Mouse (Mus musculus) retina, postnatal 7 days (tissue): ENCODE measurements around the gene Decr2.
"Not testable (repeated sequence)": the region's sequence is repeated elsewhere in the genome, so short reads cannot be mapped to it uniquely, and the experiment has no call there.

Source experiments
- DNase-seq: peaks from one replicate; pipeline ENCODE4 v3.0.0-alpha.2; 2012; ENCODE audit warnings: low read depth, low spot score

Decr2 gene

DNA sequence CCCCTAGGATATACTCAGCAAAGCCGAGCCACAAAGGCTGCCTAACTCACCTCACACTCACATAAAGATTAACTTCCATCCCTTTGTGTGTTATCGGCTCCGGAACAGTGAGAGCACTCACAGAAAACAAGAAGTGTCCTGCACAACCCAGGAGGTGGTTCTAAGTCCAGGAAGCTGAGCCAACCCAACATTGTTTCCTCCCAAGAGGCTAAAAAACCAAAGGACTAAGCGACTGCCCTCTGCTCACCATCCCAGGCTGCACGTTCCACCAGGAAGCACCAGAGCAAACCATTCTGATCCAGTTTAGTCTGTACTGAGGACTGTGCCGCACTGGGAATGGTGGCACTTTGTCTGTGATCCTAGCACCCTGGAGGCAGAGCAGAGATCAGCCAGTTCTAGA, 25.2 kb downstream of the Decr2 start:
- no peak for DNase-seq

DNA sequence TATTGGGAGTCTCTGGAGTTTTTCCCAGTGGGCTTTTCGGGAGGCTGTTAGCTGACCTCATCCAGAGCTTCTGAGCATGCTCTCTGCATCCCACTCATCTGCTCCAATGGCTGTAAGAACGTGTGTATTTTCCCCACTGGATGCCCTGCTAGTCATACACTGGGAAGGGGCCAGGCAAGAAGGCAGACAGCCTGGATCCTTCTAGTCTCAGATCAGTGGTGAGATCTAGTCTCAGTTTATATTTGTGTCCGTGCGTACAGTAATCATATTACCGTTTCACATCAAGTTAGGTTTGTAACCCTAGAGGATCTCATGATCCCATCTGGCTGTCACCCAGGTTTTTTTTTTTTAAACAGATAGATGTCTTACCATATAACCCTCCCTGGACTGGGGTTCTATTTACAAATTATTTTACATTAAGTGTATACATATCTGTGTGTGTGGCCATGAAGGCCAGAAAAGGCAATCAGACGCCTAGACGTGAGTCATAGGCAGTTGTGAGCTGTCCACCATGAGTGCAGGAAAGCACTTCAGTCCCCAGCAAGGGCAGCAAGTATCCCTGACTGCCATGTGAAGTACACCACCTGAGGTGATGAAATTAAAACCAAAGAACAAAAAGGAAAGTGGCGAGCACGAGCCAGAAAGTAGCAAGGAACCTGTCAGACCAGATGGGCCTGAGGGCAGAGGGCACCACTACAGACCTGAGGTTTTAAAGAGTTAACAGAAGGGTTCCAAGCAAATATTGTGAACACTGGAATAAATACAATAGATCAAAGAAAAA, 32.2 kb downstream of the Decr2 start:
- no peak for DNase-seq

DNA sequence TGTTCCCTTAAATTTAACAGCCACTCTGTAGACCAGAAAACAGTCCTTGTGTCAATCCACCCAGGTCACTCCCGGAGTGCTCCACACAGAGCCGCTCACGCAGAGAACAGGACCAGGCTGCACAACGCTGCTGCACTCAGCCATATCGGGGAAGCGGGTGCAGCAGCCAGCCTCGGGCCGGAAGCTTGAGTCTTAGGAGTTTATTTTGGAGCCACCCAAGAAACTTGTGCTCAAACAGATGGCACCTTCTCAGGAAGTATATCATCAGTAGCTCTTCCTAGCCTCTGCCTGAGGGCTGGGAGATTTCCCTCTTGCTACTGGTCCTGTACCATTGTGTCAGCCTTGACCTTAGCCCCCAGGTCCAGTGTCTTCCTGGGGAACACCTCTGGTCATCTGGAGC, 32.9 kb downstream of the Decr2 start:
- DNase-seq, result no peak

DNA sequence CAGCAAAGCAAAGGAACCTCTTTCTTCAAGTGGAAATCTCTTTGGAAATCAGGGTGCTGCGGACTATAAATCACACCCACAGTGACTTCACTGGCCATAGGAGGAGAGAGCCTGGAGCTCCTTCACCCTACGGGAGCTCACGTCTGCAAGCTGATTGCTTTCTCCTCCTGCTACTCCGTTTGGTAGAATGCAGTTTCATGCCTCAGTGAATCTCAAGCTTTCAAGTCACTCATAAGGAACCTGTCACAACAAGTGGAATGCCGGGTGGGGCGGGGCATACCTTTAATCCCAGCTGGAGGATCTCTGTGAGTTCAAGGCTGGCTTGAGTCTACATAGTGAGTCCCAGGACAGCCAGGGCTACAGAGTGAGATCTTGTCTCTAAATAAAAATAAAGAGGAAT, 35.0 kb downstream of the Decr2 start:
- DNase-seq, result no peak

DNA sequence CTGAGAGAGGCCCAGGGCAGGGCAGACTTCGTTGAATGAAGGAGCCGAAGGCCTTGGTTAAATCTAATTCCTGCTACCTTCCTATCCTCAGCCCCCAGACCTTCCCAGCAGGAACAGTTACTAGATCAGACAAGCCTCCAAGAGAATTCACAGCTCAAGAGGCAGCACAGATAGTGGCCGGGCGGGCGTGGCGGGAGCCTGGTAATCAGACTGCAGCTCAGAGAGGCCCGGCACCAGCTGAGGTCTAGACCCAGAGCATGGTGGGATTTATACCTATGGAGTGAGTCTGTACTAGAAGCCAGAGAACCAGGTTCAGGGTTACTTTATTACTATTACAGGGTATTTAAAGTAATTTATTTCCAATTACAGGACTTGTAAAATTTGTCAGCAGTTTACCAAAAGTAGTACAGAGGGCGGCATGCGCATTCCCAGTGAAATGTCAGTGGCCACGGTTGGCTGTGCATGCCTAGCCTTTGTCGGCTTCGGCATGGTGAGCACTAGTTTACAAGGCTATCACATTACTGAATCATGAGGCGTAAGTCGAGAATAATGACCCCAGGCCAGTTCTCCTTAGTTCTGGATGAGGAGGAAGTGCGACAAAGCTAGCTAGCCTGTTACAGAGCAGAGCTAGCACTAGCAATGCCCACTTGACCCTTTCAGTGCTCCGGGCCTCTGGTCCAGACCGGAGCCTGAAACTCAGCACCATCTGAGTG, 35.8 kb downstream of the Decr2 start:
- DNase-seq, result no peak

DNA sequence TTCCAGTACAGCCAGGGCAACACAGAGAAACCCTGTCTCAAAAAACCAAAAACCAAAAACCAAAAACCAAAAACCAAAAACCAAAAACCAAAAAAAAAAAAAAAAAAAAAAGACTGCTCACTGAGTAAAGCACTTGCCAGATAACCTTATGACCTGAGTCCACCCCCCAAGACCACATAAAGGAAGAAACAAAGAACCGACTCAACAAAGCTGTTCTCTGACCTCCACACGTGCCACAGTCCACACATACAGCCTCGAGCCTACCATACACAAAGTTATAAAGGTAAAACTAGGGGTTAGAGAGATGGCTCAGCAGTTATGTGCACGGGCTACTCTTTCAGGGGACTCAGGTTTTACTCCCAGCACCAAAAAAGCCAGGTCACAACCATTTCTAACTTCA, 37.4 kb downstream of the Decr2 start:
- no peak for DNase-seq

DNA sequence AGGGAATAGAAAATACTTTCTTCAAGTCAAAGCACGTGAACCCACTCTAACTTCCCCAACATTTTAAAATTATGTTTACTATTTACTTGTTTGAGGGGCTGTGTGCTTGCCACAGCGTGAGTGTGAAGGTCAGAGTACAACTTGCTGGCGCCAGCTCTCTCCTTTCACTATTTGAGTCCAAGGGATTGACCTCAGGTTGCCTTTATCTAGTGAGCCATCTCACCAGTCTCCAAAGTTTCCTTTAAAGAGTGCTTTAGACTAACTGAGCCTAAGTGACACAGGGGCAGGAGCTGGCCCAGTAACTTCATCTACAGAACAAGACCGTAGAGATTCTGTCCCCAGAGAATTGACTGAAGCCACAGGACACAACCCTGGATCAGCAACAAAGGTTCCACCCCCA, 38.1 kb downstream of the Decr2 start:
- no peak for DNase-seq

DNA sequence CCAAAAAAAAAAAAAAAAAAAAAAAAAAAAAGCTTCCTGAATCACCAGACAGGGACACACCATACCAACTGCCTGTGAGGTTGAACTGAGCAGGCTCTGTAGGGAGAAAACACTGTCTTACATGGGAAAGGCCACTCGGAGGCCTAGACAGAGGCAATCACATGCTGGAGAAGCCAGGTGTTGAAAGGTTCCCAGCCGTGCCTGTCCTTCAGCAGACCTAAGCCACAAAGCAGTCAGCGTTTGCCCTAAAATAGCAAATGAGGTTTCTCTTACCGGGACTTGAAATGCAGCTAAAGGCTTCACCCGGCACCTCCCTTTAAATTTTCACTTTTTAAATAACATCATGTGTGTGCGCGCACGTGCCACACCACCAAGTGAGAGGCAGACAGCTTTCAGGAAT, 42.0 kb downstream of the Decr2 start:
- no peak for DNase-seq

DNA sequence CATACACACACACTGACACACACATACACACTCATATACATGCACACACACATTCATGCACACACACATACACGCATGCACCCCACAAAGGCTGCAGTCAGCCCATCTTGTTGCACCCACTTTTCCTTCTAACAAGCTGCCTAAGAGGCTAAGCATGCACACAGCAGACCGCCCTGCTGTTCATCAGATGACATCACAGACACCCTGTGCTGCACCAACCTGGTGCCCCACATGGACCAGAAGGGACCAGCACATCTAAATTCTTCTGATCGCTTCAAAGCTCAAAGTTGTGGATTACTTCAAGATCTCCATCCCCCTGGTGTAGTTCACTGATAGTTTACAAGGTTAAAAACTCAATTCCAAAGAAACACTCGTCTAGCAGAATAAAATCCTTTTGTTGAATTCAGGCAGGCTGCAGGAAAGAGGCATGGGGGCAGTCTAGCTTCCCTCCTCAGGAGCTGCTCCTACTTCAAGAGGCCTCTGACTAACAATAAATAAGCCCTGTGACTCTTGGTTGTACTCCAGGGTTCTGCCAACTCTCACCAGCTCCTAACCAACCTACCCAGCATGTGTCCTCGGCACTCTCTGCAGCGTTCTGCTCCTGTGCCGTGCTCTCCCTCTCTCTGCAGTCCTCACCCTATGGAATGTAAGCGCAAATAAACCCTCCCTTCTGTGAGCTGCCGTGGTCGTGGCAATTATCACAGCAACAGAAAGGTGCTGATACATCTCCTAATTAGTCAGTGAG, 43.7 kb downstream of the Decr2 start:
- no peak for DNase-seq

DNA sequence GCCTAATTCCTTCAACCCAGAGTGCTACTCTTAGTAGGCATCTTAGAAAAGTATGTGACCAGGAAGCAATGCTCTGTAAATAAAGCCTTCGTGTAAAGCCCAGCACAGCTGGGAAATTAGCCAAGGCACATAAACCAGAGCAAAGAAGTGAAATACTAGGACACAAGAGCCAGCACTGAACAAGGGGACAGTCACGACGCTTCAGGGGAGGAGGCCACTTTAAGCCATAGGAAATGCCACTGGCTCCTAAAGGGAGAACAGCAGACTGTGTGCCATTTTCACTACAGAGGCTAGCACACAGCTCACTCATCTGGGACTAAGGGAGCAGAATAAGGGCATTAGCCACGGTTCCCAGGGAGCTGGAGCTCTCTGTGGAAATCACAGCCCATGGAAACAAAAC, 44.9 kb downstream of the Decr2 start:
- no peak for DNase-seq

DNA sequence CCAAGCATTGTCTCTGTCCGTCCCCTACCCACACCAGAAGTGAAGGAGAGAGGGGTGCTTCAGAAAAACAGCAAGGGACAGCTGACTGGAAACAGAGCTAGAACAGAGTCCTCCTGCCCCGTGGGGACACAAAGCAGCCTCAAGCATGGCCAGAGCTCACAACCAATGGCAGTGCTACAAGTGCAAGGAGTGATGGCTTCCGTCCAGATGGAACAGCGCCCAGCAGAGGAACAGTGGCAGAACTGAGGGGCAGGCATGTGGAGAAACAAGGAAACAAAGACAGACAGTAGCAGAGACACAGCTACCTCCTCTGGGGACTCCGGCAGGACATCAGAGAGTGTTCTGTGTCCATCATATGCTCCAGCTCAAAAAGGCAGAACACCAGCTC, 46.9 kb downstream of the Decr2 start:
- DNase-seq, result peak; percentile 43

DNA sequence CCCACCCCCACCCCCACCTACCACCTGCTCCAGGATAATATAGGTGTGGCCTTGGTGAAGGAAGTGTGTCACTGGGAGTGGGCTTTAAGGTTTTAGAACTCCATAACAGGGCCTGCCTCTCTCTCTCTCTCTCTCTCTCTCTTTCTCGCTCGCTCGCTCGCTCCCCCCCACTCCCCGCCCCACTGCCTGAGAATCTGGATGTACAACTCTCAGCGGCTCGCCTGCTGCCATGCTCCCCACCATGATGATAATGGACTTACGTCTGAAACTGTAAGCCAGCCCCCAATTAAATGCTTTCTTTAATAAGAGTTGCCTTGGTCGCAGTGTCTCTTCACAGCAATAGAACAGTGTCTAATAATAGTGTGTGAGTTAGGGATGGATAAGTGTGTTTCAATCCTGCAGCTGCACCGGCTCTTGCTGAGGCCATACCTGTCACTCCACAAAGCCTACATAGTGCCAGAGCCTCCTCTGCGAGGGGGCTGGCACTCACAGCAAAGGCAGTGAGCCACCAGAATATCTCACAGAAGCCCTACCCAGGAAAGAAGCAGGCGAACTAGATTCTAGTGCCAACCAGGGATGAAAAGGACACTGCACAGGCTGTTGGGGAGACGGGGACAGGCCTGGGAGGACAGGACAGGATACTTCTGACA, 47.4 kb downstream of the Decr2 start:
- DNase-seq, result no peak

DNA sequence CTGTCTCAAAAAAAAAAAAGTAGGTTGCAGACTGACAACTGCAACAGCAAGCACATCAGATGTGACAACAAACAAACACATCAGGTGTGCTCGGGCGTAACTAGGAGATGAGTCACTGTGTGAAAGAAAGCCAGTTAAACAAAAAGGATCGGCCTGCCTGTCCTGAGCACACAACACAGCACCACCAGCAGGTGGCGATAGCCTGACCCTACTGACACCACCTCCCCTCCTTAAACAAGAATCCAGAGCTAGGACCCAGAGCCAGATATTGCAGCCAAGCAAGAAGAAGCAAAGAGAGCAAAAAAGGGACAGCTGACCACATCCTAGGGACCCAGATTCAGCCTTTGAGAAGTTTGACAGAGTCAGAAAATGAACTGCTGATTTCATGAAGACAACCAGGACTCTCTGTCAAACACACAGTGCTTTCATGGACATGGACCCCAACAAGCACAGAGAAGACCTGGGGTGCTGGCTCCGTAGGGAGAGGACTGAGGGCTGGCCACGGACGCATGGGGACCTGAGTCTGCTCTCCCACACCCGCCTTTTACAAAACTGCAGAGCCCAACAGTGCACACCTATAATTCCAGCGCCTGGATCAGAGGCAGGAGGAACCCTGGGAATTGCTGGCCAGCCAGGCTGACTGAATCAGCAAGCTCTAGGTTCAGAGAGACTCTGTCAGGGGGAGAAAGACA, 48.9 kb downstream of the Decr2 start:
- DNase-seq, result peak; percentile 37

DNA sequence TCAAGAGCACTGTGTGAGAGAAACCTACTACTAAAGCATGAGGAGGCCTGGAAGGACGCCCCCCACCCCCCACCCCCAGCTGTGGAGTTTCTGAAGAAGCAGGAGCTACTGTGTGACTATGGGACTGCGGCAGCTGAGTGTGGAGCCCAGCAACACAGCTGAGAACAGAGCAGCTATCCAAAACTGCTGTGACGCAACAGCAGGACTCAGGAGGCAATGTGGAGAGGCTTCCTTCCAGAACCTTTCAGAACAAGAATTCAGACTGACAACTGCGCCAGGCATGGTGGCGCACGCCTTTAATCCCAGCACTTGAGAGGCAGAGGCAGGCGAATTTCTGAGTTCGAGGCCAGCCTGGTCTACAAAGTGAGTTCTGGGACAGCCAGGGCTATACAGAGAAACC, 49.4 kb downstream of the Decr2 start:
- not testable (repeated sequence) for DNase-seq

DNA sequence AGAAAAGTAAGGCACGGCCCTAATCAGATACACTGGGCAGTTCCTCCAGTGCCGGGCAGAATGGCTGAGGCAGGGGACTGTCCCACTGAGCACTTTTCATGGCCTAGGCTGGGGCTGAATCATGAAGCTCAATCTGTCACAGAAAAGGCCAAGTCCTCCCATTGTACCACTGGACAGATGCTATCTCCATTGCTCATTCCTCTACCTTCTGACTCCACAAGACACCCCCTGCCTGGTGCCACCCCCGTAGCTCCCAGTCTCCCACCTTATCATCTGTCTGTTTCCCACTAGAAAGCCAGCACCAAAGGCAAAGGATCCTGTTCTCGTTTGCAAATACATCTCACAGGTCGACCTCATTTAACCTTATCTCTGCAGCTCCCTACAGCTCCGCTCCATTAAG, 58.1 kb downstream of the Decr2 start:
- no peak for DNase-seq

DNA sequence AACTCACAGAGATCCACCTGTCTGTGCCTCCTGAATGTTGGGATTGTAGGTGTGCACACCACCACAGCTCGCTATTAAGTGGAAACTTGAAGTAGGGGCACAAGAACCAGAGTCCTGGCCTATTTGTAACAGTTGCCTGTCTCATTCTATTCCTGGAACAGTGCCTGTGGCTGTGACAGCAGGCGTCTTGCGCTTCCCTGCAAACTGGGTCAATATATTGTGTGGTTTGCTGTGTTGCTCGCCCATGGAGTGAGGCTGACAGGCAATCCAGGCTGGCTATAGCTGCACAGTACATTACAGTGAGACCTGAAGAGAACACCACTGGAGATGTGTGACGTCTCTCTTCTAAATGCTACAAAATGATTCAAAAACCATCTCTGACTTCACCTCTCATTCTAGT, 58.6 kb downstream of the Decr2 start:
- DNase-seq, result no peak
